Mouse (Mus musculus): ENCODE results near the gene BC048671.
A peak's percentile ranks its signal among the peaks of the same experiment; 100 is the strongest.

BC048671 gene

GRCm38 (mm10) chr6:90300919-90301318 is at the start of gene BC048671:
TSS of gene BC048671 (plus strand) at chr6:90301219.
- DNase-seq: no peak

GRCm38 (mm10) chr6:90288265-90288664 is 12.8 kb upstream of the BC048671 start:
- peak; percentile 9 for DNase-seq

- DNase-seq: no peak
Observed at GRCm38 (mm10) chr6:90306315-90306975, 5.4 kb downstream of the BC048671 start.

- DNase-seq: no peak
Observed at GRCm38 (mm10) chr6:90308839-90309778, 8.1 kb downstream of the BC048671 start.

- DNase-seq: no peak
Observed at GRCm38 (mm10) chr6:90315961-90316360, 14.9 kb downstream of the BC048671 start.

GRCm38 (mm10) chr6:90317510-90318258 is 16.7 kb downstream of the BC048671 start:
- DNase-seq: no peak

GRCm38 (mm10) chr6:90319019-90319418 is 18.0 kb downstream of the BC048671 start:
- DNase-seq: no peak

GRCm38 (mm10) chr6:90319475-90320191 is 18.6 kb downstream of the BC048671 start:
- peak; percentile 20 for DNase-seq

- no peak for DNase-seq
Observed at GRCm38 (mm10) chr6:90320429-90320828, 19.4 kb downstream of the BC048671 start.

- DNase-seq: no peak
Observed at GRCm38 (mm10) chr6:90321811-90322210, 20.8 kb downstream of the BC048671 start.

- no peak for DNase-seq
Observed at GRCm38 (mm10) chr6:90324026-90324425, 23.0 kb downstream of the BC048671 start.

- DNase-seq: no peak
Observed at GRCm38 (mm10) chr6:90324463-90324862, 23.4 kb downstream of the BC048671 start.

- DNase-seq: no peak
Observed at GRCm38 (mm10) chr6:90324991-90325390, 24.0 kb downstream of the BC048671 start, which contains the start of gene Chst13. TSS of gene Chst13 (minus strand) at chr6:90325185.

- peak; percentile 16 for DNase-seq
Observed at GRCm38 (mm10) chr6:90327670-90328069, 26.7 kb downstream of the BC048671 start.

- peak; percentile 86 for DNase-seq
Observed at GRCm38 (mm10) chr6:90329953-90330352, 28.9 kb downstream of the BC048671 start.

GRCm38 (mm10) chr6:90332561-90333425 is 31.8 kb downstream of the BC048671 start, which contains the start of gene Uroc1:
TSS of gene Uroc1 (plus strand) at chr6:90333284.
- DNase-seq: no peak

- DNase-seq: no peak
Observed at GRCm38 (mm10) chr6:90334244-90334643, 33.2 kb downstream of the BC048671 start.

- no peak for DNase-seq
Observed at GRCm38 (mm10) chr6:90342343-90342742, 41.3 kb downstream of the BC048671 start.

- DNase-seq: no peak
Observed at GRCm38 (mm10) chr6:90347183-90347582, 46.2 kb downstream of the BC048671 start.

GRCm38 (mm10) chr6:90348500-90348899 is 47.5 kb downstream of the BC048671 start:
- no peak for DNase-seq

- DNase-seq: no peak
Observed at GRCm38 (mm10) chr6:90350011-90350410, 49.0 kb downstream of the BC048671 start.

Measured in layer of hippocampus, adult 9-11 months (tissue).